21 mouse cellular contexts compared by ENCODE assay signal in the genomic region with DNA sequence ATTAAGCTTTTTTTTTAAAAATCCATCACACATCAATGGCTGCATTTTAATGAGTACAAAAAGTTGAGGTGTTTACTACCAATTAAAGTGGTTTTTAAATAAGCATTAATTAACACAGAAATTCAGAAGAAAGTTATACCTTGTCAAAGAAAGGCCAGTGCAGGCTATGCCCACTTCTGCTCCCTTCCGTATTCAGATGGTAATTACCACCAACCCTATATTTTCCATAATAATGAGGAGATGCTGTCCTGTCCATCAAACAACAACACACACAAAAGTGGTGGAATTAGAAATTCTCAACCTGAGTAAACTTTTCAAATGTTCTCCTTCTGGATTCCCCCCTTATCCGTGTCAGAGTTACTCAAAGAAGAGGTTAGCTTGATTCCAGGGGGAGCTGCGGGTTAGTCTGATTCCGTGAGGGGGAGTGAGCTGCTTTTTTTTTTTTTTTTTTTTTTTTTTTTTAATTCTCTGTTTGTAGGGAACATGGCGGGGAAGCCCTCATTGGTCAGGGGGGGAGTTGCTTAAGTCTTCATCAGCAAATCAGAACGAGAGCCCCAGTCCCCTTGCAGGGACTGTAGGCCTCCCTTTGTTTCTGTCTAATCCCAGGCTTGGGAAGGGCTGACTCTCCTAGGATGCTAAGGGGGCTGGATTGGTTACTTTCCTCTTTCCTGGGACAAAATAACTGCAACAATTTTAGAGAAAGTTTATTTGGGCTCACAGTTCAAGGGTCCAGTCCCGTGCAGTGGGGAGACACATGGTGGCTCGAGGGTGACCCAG.
A peak's percentile ranks its signal among the peaks of the same experiment; 100 is the strongest.
DNase-seq lines count a peak whose midpoint lies in the region; ATAC-seq lines count a peak whose summit lies in the region.
"Had no signal": no experiment of that assay in that cellular context is flagged by ENCODE, and none has a peak within 500 bp of the region (broad histone marks: within the 10 kb centered on the region; RNA-seq: fewer than 3 reads in every experiment).

No protein-coding gene starts in this region.

- no peak overlapping the region for H3K4me2 ChIP-seq in midbrain, embryonic 16.5 days (ENCODE audit: low read length)
- no peak overlapping the region for H3K4me2 ChIP-seq in forebrain, embryonic 14.5 days (ENCODE audit: low read length)
- H3K4me2 ChIP-seq in midbrain, embryonic 15.5 days: no peak overlapping the region
- H3K4me2 ChIP-seq: liver, embryonic 13.5 days had no signal

- H3K4me1 ChIP-seq in midbrain, embryonic 10.5 days: peaks cover 18% of the 10 kb centered on the region
- no peaks in the 10 kb centered on the region for H3K4me1 ChIP-seq in midbrain, embryonic 16.5 days (ENCODE audit: control insufficient read depth, insufficient read depth, low read length)
- H3K4me1 ChIP-seq in forebrain, embryonic 14.5 days (ENCODE audit: control insufficient read depth, insufficient read depth, low read length): no peaks in the 10 kb centered on the region
- H3K4me1 ChIP-seq in midbrain, embryonic 15.5 days: no peaks in the 10 kb centered on the region
- H3K4me1 ChIP-seq: heart, embryonic 10.5 days; liver, embryonic 13.5 days had no signal

- peak; percentile 44 for DNase-seq in embryo, embryonic 10.5 days (ENCODE audit: low spot score)
- no peak for DNase-seq in embryo, embryonic 10 days (ENCODE audit: low spot score)
- peak; percentile 56 for DNase-seq in midbrain, embryonic 10.5 days (ENCODE audit: low spot score)
- DNase-seq in forebrain, embryonic 14.5 days (ENCODE audit: low spot score): peak; percentile 77
- no peak for DNase-seq in heart, adult 18-20 months
- DNase-seq in frontal cortex, postnatal 14 days (ENCODE audit: low spot score in 2 of 2): no peak
- DNase-seq: cerebellum, adult 11-12 months; cerebellum, postnatal 10 days; heart, postnatal 4 days; kidney, adult 2 months; kidney, postnatal 10 days; liver, embryonic 13.5 days; lung, adult 2 months; lung, postnatal 14 days; thymus, adult 2 months had no signal

- 34% methylated on average over 8 of the region's 8 CpGs for WGBS in midbrain, embryonic 10.5 days
- 27% methylated on average over 8 of the region's 8 CpGs for WGBS in midbrain, embryonic 16.5 days
- 13% methylated on average over 8 of the region's 8 CpGs for WGBS in forebrain, embryonic 14.5 days
- 24% methylated on average over 8 of the region's 8 CpGs for WGBS in midbrain, embryonic 15.5 days

- peak overlapping the region; percentile 90 for H3K27ac ChIP-seq in midbrain, embryonic 10.5 days (replicated peaks)
- no peak overlapping the region for H3K27ac ChIP-seq in midbrain, embryonic 16.5 days (ENCODE audit: low read length)
- H3K27ac ChIP-seq in forebrain, embryonic 14.5 days (ENCODE audit: low read depth, low read length): 0 out of 2 replicates have a peak overlapping the region, but pooled peaks have one; percentile 10
- no peak overlapping the region for H3K27ac ChIP-seq in midbrain, embryonic 15.5 days
- H3K27ac ChIP-seq: heart, embryonic 10.5 days; left cerebral cortex, adult 2 months; liver, embryonic 13.5 days; stomach, postnatal 0 days had no signal

- H3K9ac ChIP-seq in midbrain, embryonic 16.5 days (ENCODE audit: low read depth, low read length): no peak overlapping the region
- H3K9ac ChIP-seq in forebrain, embryonic 14.5 days (ENCODE audit: low read length): no peak overlapping the region
- H3K9ac ChIP-seq in midbrain, embryonic 15.5 days: no peak overlapping the region
- H3K9ac ChIP-seq: liver, embryonic 13.5 days had no signal

- peak overlapping the region; percentile 27; the same call in 1 of the 2 replicates for H3K4me3 ChIP-seq in midbrain, embryonic 10.5 days
- no peak overlapping the region for H3K4me3 ChIP-seq in midbrain, embryonic 16.5 days (ENCODE audit: low read depth, low read length)
- H3K4me3 ChIP-seq in forebrain, embryonic 14.5 days (ENCODE audit: low read depth, low read length): no peak overlapping the region
- no peak overlapping the region for H3K4me3 ChIP-seq in midbrain, embryonic 15.5 days
- H3K4me3 ChIP-seq: heart, embryonic 10.5 days; left cerebral cortex, adult 2 months; liver, embryonic 13.5 days had no signal

- no peak for ATAC-seq in midbrain, embryonic 16.5 days
- ATAC-seq in forebrain, embryonic 14.5 days: peak; percentile 87
- ATAC-seq in midbrain, embryonic 15.5 days (replicated peaks): 0 out of 2 replicates have a peak, but pooled peaks have one; percentile 9
- ATAC-seq: inflammation-experienced regulatory T-cells, adult 6 months had no signal

- H3K27me3 ChIP-seq in midbrain, embryonic 10.5 days (ENCODE audit: low read depth, poor library complexity, severe bottlenecking): no peaks in the 10 kb centered on the region
- no peaks in the 10 kb centered on the region for H3K27me3 ChIP-seq in midbrain, embryonic 16.5 days (ENCODE audit: control insufficient read depth, insufficient read depth, low read depth, low read length)
- H3K27me3 ChIP-seq in forebrain, embryonic 14.5 days (replicated peaks; ENCODE audit: control insufficient read depth, insufficient read depth, low read length): no peaks in the 10 kb centered on the region
- no peaks in the 10 kb centered on the region for H3K27me3 ChIP-seq in midbrain, embryonic 15.5 days (replicated peaks)
- H3K27me3 ChIP-seq: liver, embryonic 13.5 days had no signal

- no peaks in the 10 kb centered on the region; the same call in 1 of the 2 replicates for H3K9me3 ChIP-seq in midbrain, embryonic 10.5 days (replicated peaks)
- no peaks in the 10 kb centered on the region for H3K9me3 ChIP-seq in midbrain, embryonic 16.5 days (replicated peaks; ENCODE audit: control insufficient read depth, low read length, poor library complexity, severe bottlenecking)
- H3K9me3 ChIP-seq in forebrain, embryonic 14.5 days (replicated peaks; ENCODE audit: control insufficient read depth, low read length): peaks cover 3% of the 10 kb centered on the region; the same call in 1 of the 2 replicates
- no peaks in the 10 kb centered on the region for H3K9me3 ChIP-seq in midbrain, embryonic 15.5 days
- H3K9me3 ChIP-seq: heart, embryonic 10.5 days; liver, embryonic 13.5 days had no signal

- no peaks in the 10 kb centered on the region for H3K36me3 ChIP-seq in midbrain, embryonic 10.5 days
- H3K36me3 ChIP-seq in midbrain, embryonic 16.5 days (ENCODE audit: control insufficient read depth, insufficient read depth, low read length): no peaks in the 10 kb centered on the region
- no peaks in the 10 kb centered on the region for H3K36me3 ChIP-seq in forebrain, embryonic 14.5 days (ENCODE audit: control insufficient read depth, insufficient read depth, low read length)
- no peaks in the 10 kb centered on the region for H3K36me3 ChIP-seq in midbrain, embryonic 15.5 days (replicated peaks)
- H3K36me3 ChIP-seq: heart, embryonic 10.5 days; liver, embryonic 13.5 days had no signal

Comparison
In these comparisons a context has a peak if more than half of its experiments do, and no peak if none do; other contexts are left out.
1. DNase-seq: peak in embryo, embryonic 10.5 days (single experiment), midbrain, embryonic 10.5 days (single experiment) and forebrain, embryonic 14.5 days (single experiment); none in embryo, embryonic 10 days (single experiment), heart, adult 18-20 months (0 of 2) and frontal cortex, postnatal 14 days (0 of 2).
2. H3K27ac ChIP-seq: peak in midbrain, embryonic 10.5 days (single experiment) and forebrain, embryonic 14.5 days (single experiment); none in midbrain, embryonic 16.5 days (single experiment) and midbrain, embryonic 15.5 days (single experiment).